Mouse (Mus musculus) heart, postnatal 0 days (tissue): ENCODE results near the gene Apc2. TPM values are rescaled to one million over a fixed set of nuclear protein-coding genes. Genes with fewer than 3 reads are reported as not detected.
A peak's percentile ranks its signal among the peaks of the same experiment; 100 is the strongest.

Experiments
- ATAC-seq: fragments of 200-750 bp; cut with Nextera tagmentation; 2 replicates; pipeline ENCODE4 v1.8.0; 2017; ENCODE audit warnings: low read depth, moderate number of reproducible peaks, moderate library complexity; ENCODE audit not compliant: insufficient read depth
- DNase-seq: peaks from one replicate; pipeline ENCODE4 v3.0.0-alpha.2; 2016; ENCODE audit warnings: low spot score
- H3K27ac ChIP-seq: fragments of 300-500 bp; sonication (generic); 2 replicates; pipeline ENCODE4 v1.5.1; 2014; ENCODE audit warnings: low read depth, mild to moderate bottlenecking
- H3K27me3 ChIP-seq: fragments of 300-500 bp; sonication (generic); 2 replicates; pipeline ENCODE4 v1.6.1; 2014; ENCODE audit warnings: low read length, mixed read lengths; ENCODE audit not compliant: control insufficient read depth, insufficient read depth
- H3K36me3 ChIP-seq: fragments of 300-500 bp; sonication (generic); replicated peaks from 2 replicates; pipeline ENCODE4 v1.6.1; 2014; ENCODE audit warnings: low read length, mixed read lengths; ENCODE audit not compliant: control insufficient read depth, insufficient read depth
- H3K4me1 ChIP-seq: fragments of 300-500 bp; sonication (generic); 2 replicates; pipeline ENCODE4 v1.6.1; 2014; ENCODE audit warnings: antibody characterized with exemption; ENCODE audit not compliant: control insufficient read depth, insufficient read depth
- H3K4me2 ChIP-seq: fragments of 300-500 bp; sonication (generic); 2 replicates; pipeline ENCODE4 v1.6.1; 2014; ENCODE audit warnings: low read depth, mild to moderate bottlenecking, low read length, moderate library complexity
- H3K4me3 ChIP-seq: fragments of 300-500 bp; sonication (generic); 2 replicates; pipeline ENCODE4 v1.5.1; 2014; ENCODE audit warnings: low read depth, low read length
- H3K9ac ChIP-seq: fragments of 300-500 bp; sonication (generic); replicated peaks from 2 replicates; pipeline ENCODE4 v1.6.1; 2014; ENCODE audit warnings: low read depth, low read length, mixed read lengths
- H3K9me3 ChIP-seq: fragments of 300-500 bp; sonication (generic); replicated peaks from 2 replicates; pipeline ENCODE4 v1.6.1; 2016; ENCODE audit warnings: low read length; ENCODE audit not compliant: control insufficient read depth
- CTCF ChIP-seq: IDR thresholded peaks from 2 replicates; pipeline ENCODE4 v1.5.1; 2016; ENCODE audit warnings: antibody characterized with exemption, control low read depth, low read depth
- EP300 ChIP-seq: IDR thresholded peaks from 2 replicates; pipeline ENCODE4 v1.6.1; 2016; ENCODE audit warnings: antibody characterized with exemption, low read depth
- WGBS: fragments of 180-500 bp; shearing (Covaris S2); extraction: QIAGEN DNeasy Blood & Tissue Kit; methylation state at CpG from one replicate; pipeline ENCODE4 v1.1.7; 2014; 5-methylcytosine and 5-hydroxymethylcytosine counted together
- polyA plus RNA-seq: library from polyadenylated mRNA; unstranded; fragments of >200 nt; fragmentation: Nextera tagmentation; extraction: Ambion mirVana; gene quantifications from 2 replicates; pipeline ENCODE4 v1.2.1, GENCODE M21; 2015
- total RNA-seq: library from RNA; depleted of rRNA; stranded (reverse); fragments of >200 nt; gene quantifications from 2 replicates; pipeline ENCODE4 v1.2.3, GENCODE M21; 2014; ENCODE audit warnings: low replicate concordance

The Apc2 gene
- total and polyA plus RNA-seq, 2 experiments from 2014 or later: 0.83 to 3.4 TPM

GRCm38 (mm10) chr10:80260642-80261584, 34.9 kb upstream of the Apc2 start, which contains the start of the genes Gamt and Dazap1:
Gene Gamt, minus strand, starts transcription at chr10:80261012.
Gene Dazap1, plus strand, starts transcription at chr10:80261486.
- H3K4me2 ChIP-seq: peak within 1 kb of the TSS; percentile 86
- H3K36me3 ChIP-seq: peaks cover 28% of the 10 kb centered on the region
- peaks cover 29% of the 10 kb centered on the region for H3K4me1 ChIP-seq
- H3K9ac ChIP-seq: peak within 1 kb of the TSS; percentile 63
- no peaks in the 10 kb centered on the region for H3K27me3 ChIP-seq
- no peak for TF ChIP-seq CTCF
- peak; percentile 69; the same call in 1 of the 2 replicates for TF ChIP-seq EP300
- DNase-seq (peak; percentile 95), ATAC-seq (peak; percentile 77)
- peak within 1 kb of the TSS; percentile 54 for H3K4me3 ChIP-seq
- H3K27ac ChIP-seq: peak within 1 kb of the TSS; percentile 96
- WGBS: under 1% methylated on average over 49 of the region's 49 CpGs
- no peaks in the 10 kb centered on the region for H3K9me3 ChIP-seq

DNA sequence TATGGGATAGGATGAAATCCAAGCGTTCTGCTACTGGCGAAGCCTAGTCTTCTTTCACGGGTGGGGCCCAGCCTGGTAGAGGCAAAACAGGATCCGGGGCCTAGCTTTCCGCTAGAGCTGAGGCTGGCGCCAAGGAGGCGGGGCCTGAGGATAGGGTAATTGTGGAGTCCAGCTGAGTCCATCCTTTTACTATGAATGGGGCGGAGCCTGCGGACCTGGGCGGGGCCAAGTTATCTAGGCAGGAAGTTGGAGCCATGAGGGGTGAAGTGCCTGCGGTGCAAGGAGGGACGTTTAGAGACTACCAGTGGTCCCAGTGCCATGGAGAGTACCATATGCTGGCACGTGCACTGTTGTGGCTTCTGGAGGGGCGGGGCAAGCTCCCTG, 34.2 kb upstream of the Apc2 start:
- Histone ChIP-seq H3K9ac (peak overlapping the region; percentile 63), H3K27me3 (no peaks in the 10 kb centered on the region), H3K4me3 (peak overlapping the region; percentile 54), H3K9me3 (no peaks in the 10 kb centered on the region), H3K27ac (peak overlapping the region; percentile 96), H3K4me2 (peak overlapping the region; percentile 86), H3K36me3 (peaks cover 21% of the 10 kb centered on the region), H3K4me1 (peaks cover 35% of the 10 kb centered on the region)
- ATAC-seq: peak; percentile 62
- DNase-seq: peak; percentile 93
- under 1% methylated on average over 14 of the region's 14 CpGs for WGBS
- no peak for TF ChIP-seq CTCF
- TF ChIP-seq EP300: 0 out of 2 replicates have a peak, but pooled peaks have one; percentile 10

DNA sequence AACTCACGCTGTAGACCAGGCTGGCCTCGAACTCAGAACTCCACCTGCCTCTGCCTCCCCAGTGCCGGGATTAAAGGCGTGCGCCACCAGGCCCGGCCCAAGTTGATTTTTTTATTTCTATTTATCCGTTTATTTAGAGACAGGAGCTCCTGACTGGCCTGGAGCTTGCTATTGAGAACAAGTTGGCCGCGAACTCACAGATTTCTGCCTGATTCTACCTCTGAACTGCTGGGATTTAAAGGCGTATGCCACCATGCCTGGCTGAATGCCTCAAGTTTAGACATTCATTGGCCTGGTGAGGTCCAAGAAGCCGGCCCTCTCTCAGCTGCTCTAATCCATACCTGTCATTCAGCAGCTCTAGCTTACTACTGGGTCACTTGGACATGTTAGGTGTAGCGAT, 33.6 kb upstream of the Apc2 start:
- H3K27me3 ChIP-seq: no peaks in the 10 kb centered on the region
- DNase-seq (no peak), ATAC-seq (no peak)
- peaks cover 41% of the 10 kb centered on the region for H3K4me1 ChIP-seq
- no peaks in the 10 kb centered on the region for H3K9me3 ChIP-seq
- 0 out of 2 replicates have a peak overlapping the region, but pooled peaks have one; percentile 26 for H3K9ac ChIP-seq
- H3K4me3 ChIP-seq: peak overlapping the region; percentile 54
- peak overlapping the region; percentile 86 for H3K4me2 ChIP-seq
- TF ChIP-seq EP300 (no peak), CTCF (no peak)
- peak overlapping the region; percentile 96 for H3K27ac ChIP-seq
- 71% methylated on average over 12 of the region's 12 CpGs for WGBS
- peaks cover 16% of the 10 kb centered on the region for H3K36me3 ChIP-seq

DNA sequence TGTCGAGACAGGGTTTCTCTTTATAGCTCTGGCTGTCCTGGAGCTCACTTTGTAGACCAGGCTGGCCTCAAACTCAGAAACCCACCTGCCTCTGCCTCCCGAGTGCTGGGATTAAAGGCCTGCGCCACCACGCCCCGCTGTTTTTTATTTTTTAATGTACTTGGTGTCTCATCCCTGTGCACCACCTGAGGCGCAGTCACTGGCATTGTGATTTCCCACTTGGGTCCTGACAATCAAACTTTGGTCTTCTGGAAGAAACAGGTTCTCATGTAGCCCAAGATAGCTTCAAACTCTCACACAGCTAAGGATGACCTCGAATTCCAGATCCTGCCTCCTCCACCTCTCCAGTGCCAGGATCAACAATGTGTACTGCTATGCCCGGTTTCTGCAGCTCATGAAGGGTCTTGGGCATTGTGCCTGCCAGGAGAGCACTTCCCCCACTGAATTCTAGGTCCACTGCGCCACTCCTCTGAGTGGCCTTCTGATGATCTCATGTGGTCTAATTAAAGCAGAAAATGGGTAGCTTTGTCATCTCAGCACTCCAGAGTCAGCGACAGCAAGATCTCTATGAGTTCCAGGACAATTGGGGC, 32.9 kb upstream of the Apc2 start:
- Histone ChIP-seq H3K27me3 (no peaks in the 10 kb centered on the region), H3K4me1 (peaks cover 48% of the 10 kb centered on the region), H3K36me3 (peaks cover 14% of the 10 kb centered on the region), H3K4me2 (no peak overlapping the region), H3K27ac (no peak overlapping the region), H3K9me3 (no peaks in the 10 kb centered on the region), H3K4me3 (no peak overlapping the region), H3K9ac (no peak overlapping the region)
- DNase-seq: no peak
- no peak for TF ChIP-seq EP300
- TF ChIP-seq CTCF: no peak
- ATAC-seq: no peak
- WGBS: 87% methylated on average over 10 of the region's 10 CpGs

- peaks cover 51% of the 10 kb centered on the region for H3K4me1 ChIP-seq
- TF ChIP-seq EP300 (no peak; the same call in none of the 2 replicates), CTCF (no peak)
Measured at GRCm38 (mm10) chr10:80264341-80265148, 31.2 kb upstream of the Apc2 start.

More at GRCm38 (mm10) chr10:80264341-80265148, 31.2 kb upstream of the Apc2 start:
- Histone ChIP-seq H3K4me3 (peak overlapping the region; percentile 74), H3K9ac (peak overlapping the region; percentile 94), H3K36me3 (peaks cover 7% of the 10 kb centered on the region; the same call in 1 of the 2 replicates), H3K4me2 (peak overlapping the region; percentile 87), H3K27me3 (no peaks in the 10 kb centered on the region), H3K27ac (peak overlapping the region; percentile 79), H3K9me3 (no peaks in the 10 kb centered on the region)
- DNase-seq (peak; percentile 100), ATAC-seq (peak; percentile 66)
- WGBS: 1% methylated on average over 61 of the region's 81 CpGs
